Mouse (Mus musculus) limb, embryonic 11.5 days (tissue): ENCODE measurements around the gene Nr1d1. TPM values are rescaled to one million over a fixed set of nuclear protein-coding genes. Genes with fewer than 3 reads are reported as not detected.

Experiments
- polyA plus RNA-seq: library from polyadenylated mRNA; unstranded; fragments of >200 nt; fragmentation: Nextera tagmentation; extraction: Ambion mirVana; gene quantifications from 2 replicates; pipeline ENCODE4 v1.2.1, GENCODE M21; 2014

Gene Nr1d1
- polyA plus RNA-seq, 1 experiment from 2014 or later: 1.0 TPM

Other genes with a start within 250 kb of the Nr1d1 start
- gene Ikzf3, start 229.3 kb downstream of the Nr1d1 start, polyA plus RNA-seq: 0.07 TPM in 1 of 2 replicates, not detected in the other
- gene Zpbp2, start 224.2 kb downstream of the Nr1d1 start, polyA plus RNA-seq: 0.45 and 1.2 TPM in 2 replicates
- 9.6 and 10.1 TPM in 2 replicates for gene Ormdl3, start 188.0 kb downstream of the Nr1d1 start, polyA plus RNA-seq
- gene Lrrc3c, start 177.0 kb downstream of the Nr1d1 start, polyA plus RNA-seq: not detected in 2 replicates
- 0.75 and 0.80 TPM in 2 replicates for gene Gm12355, start 149.7 kb downstream of the Nr1d1 start, polyA plus RNA-seq
- not detected in 2 replicates for gene Gsdma3, start 149.0 kb downstream of the Nr1d1 start, polyA plus RNA-seq
- not detected in 2 replicates for gene Gsdma2, start 128.6 kb downstream of the Nr1d1 start, polyA plus RNA-seq
- gene Gsdma, start 111.0 kb downstream of the Nr1d1 start, polyA plus RNA-seq: 0.05 TPM in 1 of 2 replicates, not detected in the other
- gene Psmd3, start 92.8 kb downstream of the Nr1d1 start, polyA plus RNA-seq: 180 and 187 TPM in 2 replicates
- 0.11 TPM in 1 of 2 replicates, not detected in the other for gene Csf3, start 74.1 kb downstream of the Nr1d1 start, polyA plus RNA-seq
- 68.0 and 69.2 TPM in 2 replicates for gene Med24, start 45.9 kb downstream of the Nr1d1 start, polyA plus RNA-seq
- 16.5 and 17.7 TPM in 2 replicates for gene Thra, start 34.7 kb downstream of the Nr1d1 start, polyA plus RNA-seq
- 24.6 and 25.6 TPM in 2 replicates for gene Msl1, start 20.2 kb upstream of the Nr1d1 start, polyA plus RNA-seq
- 44.9 and 51.1 TPM in 2 replicates for gene Casc3, start 29.6 kb upstream of the Nr1d1 start, polyA plus RNA-seq
- 2.2 and 2.8 TPM in 2 replicates for gene Rapgefl1, start 61.5 kb upstream of the Nr1d1 start, polyA plus RNA-seq
- 6.3 and 7.4 TPM in 2 replicates for gene Wipf2, start 88.3 kb upstream of the Nr1d1 start, polyA plus RNA-seq
- gene Cdc6, start 132.5 kb upstream of the Nr1d1 start, polyA plus RNA-seq: 58.7 and 63.4 TPM in 2 replicates
- gene Rara, start 152.5 kb upstream of the Nr1d1 start, polyA plus RNA-seq: 46.7 and 48.7 TPM in 2 replicates
- 0.40 TPM in 1 of 2 replicates, not detected in the other for gene Gjd3, start 207.7 kb upstream of the Nr1d1 start, polyA plus RNA-seq
- 422 and 448 TPM in 2 replicates for gene Top2a, start 248.9 kb upstream of the Nr1d1 start, polyA plus RNA-seq